Mouse (Mus musculus): Measurements from ENCODE around the gene Bcorl1. TPM values are rescaled to one million over a fixed set of nuclear protein-coding genes. Genes with fewer than 3 reads are reported as not detected.

The Bcorl1 gene
- polyA plus RNA-seq, 1 experiment from 2014 or later, result 7.6 TPM

DNA sequence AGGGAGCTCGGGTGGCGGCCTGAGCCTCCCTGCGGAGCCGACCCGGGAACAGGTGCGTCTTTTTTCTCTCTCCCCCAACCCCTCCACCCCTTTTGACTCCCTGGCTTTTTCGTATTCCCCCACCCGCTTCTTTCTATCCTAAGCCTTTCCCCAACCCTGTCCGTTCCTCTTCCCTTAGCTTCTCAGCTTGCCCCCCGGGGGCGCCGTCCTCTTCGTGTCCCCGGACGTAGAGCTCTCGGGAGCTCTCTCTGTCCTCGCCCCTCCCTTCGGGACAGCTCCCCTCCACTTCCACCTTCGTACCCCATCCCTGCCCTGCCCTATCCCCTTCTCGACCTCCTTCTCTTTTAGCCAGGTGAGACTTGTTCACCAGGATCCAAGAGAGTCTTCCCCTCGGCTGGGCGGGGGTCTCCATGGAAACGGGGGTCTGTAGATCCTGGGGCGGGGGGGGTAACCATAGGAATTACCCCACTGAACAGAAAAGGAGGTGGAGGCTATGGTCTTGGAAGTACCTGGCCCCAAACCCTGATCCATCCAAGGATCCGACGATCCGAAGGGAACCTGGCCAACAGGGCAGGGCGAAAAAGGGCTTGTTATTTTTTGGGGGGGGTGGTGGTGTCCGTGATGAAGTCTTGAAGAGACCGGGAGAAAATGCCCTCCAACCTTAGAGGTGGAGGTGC, 2.9 kb downstream of the Bcorl1 start:
- H3K27me3 ChIP-seq, result no peaks in the 10 kb centered on the region
- peak overlapping the region; percentile 81 for H3K27ac ChIP-seq
- H3K36me3 ChIP-seq, result no peaks in the 10 kb centered on the region
- H3K9ac ChIP-seq, result peak overlapping the region; percentile 76
- peak overlapping the region; percentile 55 for H3K4me2 ChIP-seq
- H3K4me1 ChIP-seq (replicated peaks), result peaks cover 10% of the 10 kb centered on the region
- H3K9me3 ChIP-seq, result no peaks in the 10 kb centered on the region
- H3K4me3 ChIP-seq, result peak overlapping the region; percentile 59
- ATAC-seq (ENCODE audit: low FRiP score), result peak; percentile 43
- 13% methylated on average over 29 of the region's 30 CpGs for WGBS

DNA sequence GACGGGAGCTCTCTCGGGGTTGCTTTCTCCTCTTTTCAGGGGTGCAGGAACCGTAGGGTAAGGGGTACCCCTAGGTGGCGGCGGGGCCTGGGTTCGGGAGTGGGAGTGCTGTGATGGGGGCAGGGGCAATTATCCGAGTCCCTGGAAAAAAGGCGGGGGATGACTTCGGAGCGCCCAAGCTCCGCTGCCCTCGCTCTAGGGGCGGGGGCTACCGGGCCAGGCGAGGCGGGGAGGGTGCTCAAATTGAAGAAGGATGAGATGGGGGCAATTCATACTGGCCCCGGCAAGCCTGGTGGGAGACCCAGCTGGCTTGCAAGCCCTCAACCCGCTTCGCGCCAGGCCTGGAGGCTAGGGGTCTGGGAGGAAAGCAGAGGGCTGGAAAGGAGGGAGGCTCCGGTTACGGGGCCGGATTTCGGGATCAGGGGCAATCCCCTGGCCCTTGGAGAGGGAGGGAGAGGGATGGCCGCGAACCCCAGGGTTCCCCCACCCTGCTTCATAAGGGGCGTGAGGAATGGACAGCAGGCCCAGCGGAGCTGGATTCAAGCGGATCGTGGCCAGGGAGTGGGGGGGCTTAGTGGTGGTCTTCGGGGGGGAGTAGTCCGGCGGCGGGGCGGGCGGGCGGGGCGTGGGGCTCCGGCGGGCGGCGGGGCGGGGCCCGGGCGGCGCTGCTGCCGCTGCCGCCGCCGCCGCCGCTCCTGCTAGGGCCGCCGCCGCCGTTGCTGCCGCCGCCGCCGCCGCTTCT, 3.7 kb downstream of the Bcorl1 start:
- Histone ChIP-seq H3K9me3 (no peaks in the 10 kb centered on the region), H3K4me2 (peak overlapping the region; percentile 58), H3K4me1 (replicated peaks) (peaks cover 10% of the 10 kb centered on the region), H3K27me3 (no peaks in the 10 kb centered on the region), H3K9ac (peak overlapping the region; percentile 76), H3K36me3 (no peaks in the 10 kb centered on the region), H3K27ac (peak overlapping the region; percentile 81), H3K4me3 (peak overlapping the region; percentile 59)
- WGBS, result 15% methylated on average over 28 of the region's 61 CpGs
- ATAC-seq (ENCODE audit: low FRiP score), result no peak

DNA sequence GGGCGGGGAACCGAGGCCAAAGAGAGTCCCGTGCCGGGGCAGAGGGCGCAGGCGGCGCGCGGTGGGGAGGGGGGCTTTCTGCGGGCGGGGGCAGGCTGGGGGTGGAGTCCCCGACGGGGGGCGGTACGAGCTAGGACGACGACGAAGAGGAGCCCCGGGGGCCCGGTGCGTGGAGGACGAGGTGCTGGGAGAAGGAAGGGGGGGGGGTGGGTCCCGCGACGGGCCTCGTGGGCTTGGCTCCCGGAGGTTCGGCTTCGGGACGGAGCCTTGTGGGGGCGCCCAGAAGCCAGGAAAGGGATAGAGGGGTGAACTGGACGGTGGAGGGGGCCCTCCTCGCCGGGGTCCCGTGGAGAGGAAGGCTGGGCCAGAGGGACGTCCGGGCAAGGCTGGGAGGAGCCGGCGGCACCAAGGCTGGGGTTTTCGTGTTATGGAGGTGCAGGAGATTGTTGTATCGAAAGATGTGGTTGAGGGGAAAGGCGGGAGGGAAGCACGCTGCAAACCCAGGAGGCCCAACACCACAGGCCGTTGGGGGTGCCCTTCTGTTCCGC, 4.3 kb downstream of the Bcorl1 start:
- H3K9me3 ChIP-seq, result no peaks in the 10 kb centered on the region
- H3K4me3 ChIP-seq, result peak overlapping the region; percentile 59
- peak overlapping the region; percentile 76 for H3K9ac ChIP-seq
- peak overlapping the region; percentile 58 for H3K4me2 ChIP-seq
- H3K27me3 ChIP-seq, result no peaks in the 10 kb centered on the region
- H3K27ac ChIP-seq, result peak overlapping the region; percentile 64; the same call in 1 of the 2 replicates
- no peak for ATAC-seq (ENCODE audit: low FRiP score)
- H3K4me1 ChIP-seq (replicated peaks), result peaks cover 10% of the 10 kb centered on the region
- H3K36me3 ChIP-seq, result no peaks in the 10 kb centered on the region
- 10% methylated on average over 23 of the region's 45 CpGs for WGBS

DNA sequence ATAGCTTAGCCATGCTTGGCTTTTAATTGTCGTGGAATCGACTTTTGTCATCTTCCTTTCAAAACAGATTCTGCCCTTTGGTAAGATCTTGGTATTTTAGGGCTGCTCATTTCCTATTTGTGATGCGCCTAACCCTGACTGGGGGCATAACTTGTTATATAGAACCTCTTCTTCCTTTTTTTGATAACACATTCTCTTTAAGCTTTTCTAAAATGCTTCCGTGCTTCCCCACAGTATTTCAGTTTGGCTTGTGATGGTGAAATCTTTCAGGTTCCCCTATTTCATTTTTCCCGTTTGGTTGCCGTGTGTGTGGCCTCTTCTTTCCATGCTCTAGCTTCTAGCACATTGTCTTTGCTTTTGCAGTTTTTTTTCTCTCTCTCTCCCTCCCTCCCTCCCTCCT, 14.2 kb downstream of the Bcorl1 start:
- no peaks in the 10 kb centered on the region for H3K9me3 ChIP-seq
- ATAC-seq (ENCODE audit: low FRiP score), result no peak
- no peaks in the 10 kb centered on the region for H3K4me1 ChIP-seq (replicated peaks)
- no peaks in the 10 kb centered on the region for H3K27me3 ChIP-seq
- no peaks in the 10 kb centered on the region for H3K36me3 ChIP-seq
- no peak overlapping the region for H3K27ac ChIP-seq
- no peak overlapping the region for H3K4me2 ChIP-seq
- 88% methylated on average over 6 of the region's 6 CpGs for WGBS
- H3K9ac ChIP-seq, result no peak overlapping the region
- no peak overlapping the region for H3K4me3 ChIP-seq

DNA sequence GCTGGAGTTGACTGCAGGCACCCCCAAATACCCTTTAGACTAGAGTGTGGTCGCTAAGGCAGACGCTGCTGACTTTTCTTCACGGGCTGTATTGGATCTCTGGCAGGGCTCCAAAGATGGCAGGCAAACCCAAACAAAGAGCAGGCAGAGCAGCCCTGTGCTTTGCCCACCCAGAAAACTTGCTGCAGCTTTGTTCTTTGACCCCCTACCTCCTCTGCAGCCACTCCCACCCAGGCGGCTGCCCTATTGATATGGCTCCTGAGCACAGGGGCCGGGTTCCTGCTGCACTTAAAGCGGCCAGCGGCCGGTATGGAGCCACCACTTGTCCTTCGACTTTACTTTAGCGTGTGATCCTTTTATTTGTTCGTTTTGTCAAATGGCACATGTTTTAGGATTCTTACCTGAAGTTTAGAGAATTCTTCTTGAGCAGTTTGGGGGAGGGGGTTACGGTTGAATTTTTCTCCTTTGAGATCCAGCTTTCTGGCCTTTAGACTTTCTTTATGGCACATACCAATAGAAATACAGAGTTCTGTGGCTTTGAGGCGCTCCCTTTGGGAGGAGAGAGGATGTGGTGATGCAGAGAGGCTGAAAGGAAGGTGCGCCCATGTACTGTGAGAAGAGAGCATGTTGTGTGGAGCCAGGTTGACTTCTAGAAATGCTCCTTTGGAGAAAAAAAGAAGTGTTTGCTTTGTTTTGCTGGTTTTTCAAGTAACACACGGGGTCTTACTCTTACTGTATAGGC, 24.8 kb downstream of the Bcorl1 start:
- Histone ChIP-seq H3K4me2 (no peak overlapping the region), H3K9me3 (no peaks in the 10 kb centered on the region), H3K27ac (0 out of 2 replicates have a peak overlapping the region, but pooled peaks have one; percentile 12), H3K4me3 (no peak overlapping the region), H3K36me3 (peaks cover 40% of the 10 kb centered on the region), H3K9ac (no peak overlapping the region), H3K4me1 (replicated peaks) (peaks cover 12% of the 10 kb centered on the region), H3K27me3 (no peaks in the 10 kb centered on the region)
- WGBS, result 39% methylated on average over 15 of the region's 15 CpGs
- ATAC-seq (ENCODE audit: low FRiP score), result no peak

DNA sequence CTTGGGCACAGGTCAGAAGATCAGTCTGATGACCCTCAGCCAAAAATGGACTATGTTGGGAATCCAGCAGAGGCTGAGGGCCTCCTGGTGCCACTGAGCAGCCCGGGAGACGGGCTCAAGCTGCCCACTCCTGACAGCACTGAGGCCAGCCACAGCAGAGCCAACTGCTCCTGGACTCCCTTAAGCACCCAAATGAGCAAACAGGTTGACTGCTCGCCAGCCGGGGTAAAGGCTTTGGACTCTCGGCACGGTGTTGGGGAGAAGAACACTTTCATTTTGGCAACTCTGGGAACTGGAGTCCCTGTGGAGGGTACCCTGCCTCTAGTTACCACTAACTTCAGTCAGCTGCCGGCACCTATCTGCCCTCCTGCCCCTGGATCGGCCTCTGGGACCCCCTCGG, 26.7 kb downstream of the Bcorl1 start:
- ATAC-seq (ENCODE audit: low FRiP score), result no peak
- no peaks in the 10 kb centered on the region for H3K27me3 ChIP-seq
- H3K9ac ChIP-seq, result no peak overlapping the region
- H3K36me3 ChIP-seq, result peaks cover 38% of the 10 kb centered on the region
- no peaks in the 10 kb centered on the region for H3K9me3 ChIP-seq
- peaks cover 12% of the 10 kb centered on the region for H3K4me1 ChIP-seq (replicated peaks)
- H3K27ac ChIP-seq, result no peak overlapping the region
- WGBS, result 90% methylated on average over 9 of the region's 9 CpGs
- H3K4me2 ChIP-seq, result no peak overlapping the region
- H3K4me3 ChIP-seq, result no peak overlapping the region

DNA sequence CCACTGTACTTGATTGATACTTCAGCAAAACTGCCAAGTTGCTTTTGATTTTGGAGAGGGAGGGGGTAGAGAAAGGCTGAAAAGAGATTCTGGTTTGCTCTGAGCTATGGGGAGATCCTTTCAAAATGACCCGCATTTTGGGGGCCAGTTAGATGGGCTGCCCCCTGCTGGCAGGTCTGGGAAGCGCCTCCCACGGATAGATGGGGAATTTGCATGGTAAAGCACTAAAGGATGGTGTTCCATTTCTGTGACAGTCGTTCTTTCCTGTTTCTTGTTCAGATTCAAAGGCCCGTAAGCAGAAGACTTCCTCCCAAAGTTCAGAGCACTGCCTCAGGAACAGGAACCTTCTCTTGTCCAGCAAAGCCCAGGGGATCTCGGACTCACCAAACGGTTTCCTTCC, 42.5 kb downstream of the Bcorl1 start:
- H3K4me2 ChIP-seq, result no peak overlapping the region
- H3K4me1 ChIP-seq (replicated peaks), result no peaks in the 10 kb centered on the region
- no peak for ATAC-seq (ENCODE audit: low FRiP score)
- H3K9me3 ChIP-seq, result no peaks in the 10 kb centered on the region
- no peaks in the 10 kb centered on the region for H3K27me3 ChIP-seq
- WGBS, result 54% methylated on average over 7 of the region's 7 CpGs
- H3K9ac ChIP-seq, result no peak overlapping the region
- no peak overlapping the region for H3K4me3 ChIP-seq
- H3K36me3 ChIP-seq, result peaks cover 51% of the 10 kb centered on the region
- no peak overlapping the region for H3K27ac ChIP-seq

DNA sequence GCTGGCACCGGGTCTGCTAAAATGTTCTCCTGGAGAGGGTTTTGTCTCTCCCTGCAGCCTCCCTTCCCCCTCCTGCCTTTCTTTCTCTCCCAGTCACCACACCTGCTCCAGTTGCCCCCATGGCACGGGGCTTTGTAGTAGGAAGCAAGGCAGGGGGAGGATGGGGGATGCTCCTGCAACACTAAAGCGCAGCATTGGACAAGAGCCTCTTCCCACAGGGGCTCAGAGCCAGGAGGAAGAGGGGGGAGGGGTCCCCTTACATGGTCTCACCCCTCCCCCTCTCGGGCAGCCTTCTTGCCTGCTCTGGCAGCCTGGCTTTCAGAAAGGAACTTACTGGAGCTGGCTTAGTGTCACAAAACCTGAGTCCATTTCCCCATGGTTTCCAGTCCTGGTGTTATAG, 44.8 kb downstream of the Bcorl1 start:
- H3K9me3 ChIP-seq, result no peaks in the 10 kb centered on the region
- no peak overlapping the region for H3K4me3 ChIP-seq
- WGBS, result 41% methylated on average over 4 of the region's 4 CpGs
- H3K27me3 ChIP-seq, result no peaks in the 10 kb centered on the region
- ATAC-seq (ENCODE audit: low FRiP score), result peak; percentile 72; the same call in 1 of the 2 replicates
- H3K36me3 ChIP-seq, result peaks cover 56% of the 10 kb centered on the region
- peak overlapping the region; percentile 55 for H3K27ac ChIP-seq
- no peak overlapping the region for H3K9ac ChIP-seq
- no peaks in the 10 kb centered on the region for H3K4me1 ChIP-seq (replicated peaks)
- no peak overlapping the region for H3K4me2 ChIP-seq

DNA sequence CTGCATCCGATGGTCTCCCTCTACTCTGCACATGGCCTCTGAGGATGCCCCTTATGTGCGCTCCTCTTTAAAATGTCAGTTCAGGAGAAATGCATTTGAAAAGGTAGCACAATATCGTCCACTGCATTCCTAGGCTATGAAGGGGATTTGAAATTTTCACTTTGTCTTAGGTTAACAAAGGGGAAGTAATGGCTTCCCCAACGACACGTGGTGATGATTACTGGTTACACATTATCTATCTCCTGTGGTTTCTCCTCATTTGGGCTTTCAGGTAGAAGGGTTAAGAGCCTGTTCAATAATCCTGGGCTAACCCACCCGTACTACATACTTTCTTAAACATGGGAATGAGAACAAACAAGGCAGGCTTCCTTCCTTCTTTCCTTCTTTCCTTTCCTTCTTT, 48.2 kb downstream of the Bcorl1 start:
- Histone ChIP-seq H3K27ac (no peak overlapping the region), H3K9me3 (no peaks in the 10 kb centered on the region), H3K4me2 (no peak overlapping the region), H3K9ac (no peak overlapping the region), H3K27me3 (no peaks in the 10 kb centered on the region), H3K4me3 (no peak overlapping the region), H3K36me3 (peaks cover 67% of the 10 kb centered on the region), H3K4me1 (replicated peaks) (no peaks in the 10 kb centered on the region)
- 94% methylated on average over 6 of the region's 6 CpGs for WGBS
- no peak for ATAC-seq (ENCODE audit: low FRiP score)

DNA sequence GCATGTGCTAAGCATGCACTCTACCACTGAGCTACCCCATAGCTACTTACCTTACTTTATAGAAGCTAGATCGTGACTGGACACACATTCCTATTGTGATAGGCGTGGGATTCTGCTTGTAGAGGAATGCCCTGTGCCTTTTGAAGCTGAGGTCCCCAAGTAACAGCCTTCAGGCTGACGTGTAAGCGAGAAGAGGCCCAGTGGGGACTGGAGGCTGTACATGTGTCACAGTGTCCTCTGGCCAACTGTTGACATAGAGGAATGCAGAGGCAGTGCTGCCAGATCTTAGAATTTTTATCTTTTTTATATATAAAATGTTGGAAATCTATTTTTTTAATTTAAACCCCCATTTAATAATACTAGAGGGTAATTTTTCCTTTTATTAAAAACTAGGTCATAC, 58.8 kb downstream of the Bcorl1 start:
- Histone ChIP-seq H3K4me1 (replicated peaks) (no peaks in the 10 kb centered on the region), H3K27me3 (no peaks in the 10 kb centered on the region), H3K9ac (no peak overlapping the region), H3K9me3 (no peaks in the 10 kb centered on the region), H3K27ac (no peak overlapping the region), H3K4me3 (no peak overlapping the region), H3K4me2 (no peak overlapping the region), H3K36me3 (peaks cover 50% of the 10 kb centered on the region)
- WGBS, result 78% methylated on average over 4 of the region's 4 CpGs
- no peak for ATAC-seq (ENCODE audit: low FRiP score)

DNA sequence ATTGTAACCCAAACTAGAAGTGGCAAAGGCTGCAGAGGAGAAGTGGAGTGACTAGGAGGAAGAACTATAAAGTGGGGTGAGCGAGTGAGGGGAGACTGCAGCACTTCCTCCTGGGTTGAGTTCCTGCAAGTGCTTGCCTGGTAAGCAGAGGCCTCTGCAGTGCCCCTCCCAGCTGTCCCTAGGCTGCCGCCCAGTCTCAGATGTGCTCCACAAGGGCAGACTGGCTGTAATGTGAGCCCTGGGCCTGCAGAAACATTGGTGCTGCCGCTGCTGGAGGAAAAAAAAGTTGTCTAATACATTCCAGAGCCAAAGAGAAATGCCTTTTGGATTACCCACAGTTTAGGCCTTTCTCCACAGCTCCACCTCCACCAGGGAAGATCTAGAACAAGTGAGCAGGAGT, 64.0 kb downstream of the Bcorl1 start:
- H3K9ac ChIP-seq, result no peak overlapping the region
- 63% methylated on average over 3 of the region's 3 CpGs for WGBS
- H3K27me3 ChIP-seq, result no peaks in the 10 kb centered on the region
- no peaks in the 10 kb centered on the region for H3K4me1 ChIP-seq (replicated peaks)
- no peak for ATAC-seq (ENCODE audit: low FRiP score)
- H3K4me2 ChIP-seq, result no peak overlapping the region
- no peak overlapping the region for H3K27ac ChIP-seq
- H3K4me3 ChIP-seq, result no peak overlapping the region
- peaks cover 64% of the 10 kb centered on the region for H3K36me3 ChIP-seq
- H3K9me3 ChIP-seq, result no peaks in the 10 kb centered on the region

All from hindbrain, embryonic 13.5 days (tissue).